Mouse (Mus musculus) brown adipose tissue, adult 24 weeks (tissue): ENCODE measurements around the gene 1700080O16Rik. TPM values are rescaled to one million over a fixed set of nuclear protein-coding genes. Genes with fewer than 3 reads are reported as not detected.

Experiments
- H3K27ac ChIP-seq: fragments of 200-500 bp; replicated peaks from 2 replicates; pipeline ENCODE4 v1.5.1; 2012; ENCODE audit warnings: low read depth, mild to moderate bottlenecking, low read length
- H3K4me1 ChIP-seq: fragments of 200-500 bp; 2 replicates; pipeline ENCODE4 v1.6.1; 2012; ENCODE audit warnings: low read length, mixed read lengths; ENCODE audit not compliant: control insufficient read depth, insufficient read depth, insufficient read length
- H3K4me3 ChIP-seq: fragments of 200-500 bp; 2 replicates; pipeline ENCODE4 v1.5.1; 2012; ENCODE audit warnings: low read depth, mild to moderate bottlenecking, low read length, moderate library complexity; ENCODE audit not compliant: insufficient read depth
- polyA plus RNA-seq: library from polyadenylated mRNA; stranded (reverse); fragments of >200 nt; gene quantifications from 2 replicates; pipeline ENCODE4 v1.2.4, GENCODE M21; 2012; ENCODE audit not compliant: missing spikeins, insufficient read depth, insufficient read length

Gene 1700080O16Rik
- polyA plus RNA-seq, result not detected in 2 replicates

- H3K4me1 ChIP-seq, result no peaks in the 10 kb centered on the region
- no peak within 1 kb of the TSS for H3K4me3 ChIP-seq
- H3K27ac ChIP-seq, result no peak within 1 kb of the TSS
Observed at GRCm38 (mm10) chrX:51972672-51973071, at the start of gene 1700080O16Rik. Gene 1700080O16Rik, minus strand, starts transcription at chrX:51972772.

GRCm38 (mm10) chrX:52017660-52018059 is 45.1 kb upstream of the 1700080O16Rik start:
- H3K4me3 ChIP-seq, result no peak overlapping the region
- H3K27ac ChIP-seq, result no peak overlapping the region
- no peaks in the 10 kb centered on the region; the same call in 1 of the 2 replicates for H3K4me1 ChIP-seq

GRCm38 (mm10) chrX:52000072-52000471 is 27.5 kb upstream of the 1700080O16Rik start:
- no peak overlapping the region for H3K4me3 ChIP-seq
- H3K4me1 ChIP-seq, result no peaks in the 10 kb centered on the region
- H3K27ac ChIP-seq, result no peak overlapping the region

GRCm38 (mm10) chrX:51999426-51999825 is 26.9 kb upstream of the 1700080O16Rik start:
- Histone ChIP-seq H3K27ac (no peak overlapping the region), H3K4me1 (no peaks in the 10 kb centered on the region), H3K4me3 (no peak overlapping the region)

- H3K4me1 ChIP-seq, result no peaks in the 10 kb centered on the region
- no peak overlapping the region for H3K27ac ChIP-seq
- no peak overlapping the region for H3K4me3 ChIP-seq
Observed at GRCm38 (mm10) chrX:51976361-51976760, 3.8 kb upstream of the 1700080O16Rik start.

- H3K27ac ChIP-seq, result no peak overlapping the region
- no peak overlapping the region for H3K4me3 ChIP-seq
- no peaks in the 10 kb centered on the region for H3K4me1 ChIP-seq
Observed at GRCm38 (mm10) chrX:51974618-51975017, 2.0 kb upstream of the 1700080O16Rik start.

- Histone ChIP-seq H3K27ac (no peak overlapping the region), H3K4me1 (no peaks in the 10 kb centered on the region), H3K4me3 (no peak overlapping the region)
Observed at GRCm38 (mm10) chrX:51948071-51948470, 24.5 kb downstream of the 1700080O16Rik start.

- Histone ChIP-seq H3K4me3 (no peak overlapping the region), H3K27ac (no peak overlapping the region), H3K4me1 (no peaks in the 10 kb centered on the region)
Observed at GRCm38 (mm10) chrX:51938076-51938475, 34.5 kb downstream of the 1700080O16Rik start.

GRCm38 (mm10) chrX:51919091-51919490 is 53.5 kb downstream of the 1700080O16Rik start:
- H3K4me1 ChIP-seq, result no peaks in the 10 kb centered on the region
- no peak overlapping the region for H3K4me3 ChIP-seq
- H3K27ac ChIP-seq, result no peak overlapping the region

Other genes starting within 250 kb of the 1700080O16Rik start
- not detected in 2 replicates for gene Usp26, start 171.5 kb downstream of the 1700080O16Rik start, polyA plus RNA-seq
- 18.8 and 20.4 TPM in 2 replicates for gene Gpc4, start 192.5 kb upstream of the 1700080O16Rik start, polyA plus RNA-seq